Mouse (Mus musculus) ES-E14 (cell line): ENCODE measurements around the gene A030005K14Rik. TPM values are rescaled to one million over a fixed set of nuclear protein-coding genes. Genes with fewer than 3 reads are reported as not detected.

Experiments
- DNase-seq: peaks from one replicate; pipeline ENCODE4 v3.0.0-alpha.2; 2013; ENCODE audit warnings: low read depth, low spot score
- H3K27ac ChIP-seq: 2 replicates; pipeline ENCODE4 v1.5.1; 2012; ENCODE audit warnings: low read depth, mild to moderate bottlenecking, low read length, moderate library complexity, mixed read lengths; ENCODE audit not compliant: poor library complexity, insufficient read depth, severe bottlenecking
- H3K36me3 ChIP-seq: 2 replicates; pipeline ENCODE4 v1.6.1; 2012; ENCODE audit warnings: mild to moderate bottlenecking, low read length, moderate library complexity, mixed read lengths; ENCODE audit not compliant: control insufficient read depth, poor library complexity, insufficient read depth, severe bottlenecking
- H3K4me1 ChIP-seq, 2 experiments: fragments of 150-350 bp in 1 of 2; sonication (generic) in 1 of 2; 2 replicates each; pipeline ENCODE4 v1.6.1; 2012; ENCODE audit warnings: low read length in 2 of 2, mild to moderate bottlenecking in 1 of 2, mixed read lengths in 1 of 2; ENCODE audit not compliant: control insufficient read depth in 2 of 2, insufficient read depth in 2 of 2, poor library complexity in 1 of 2
- H3K4me3 ChIP-seq, 2 experiments: fragments of 150-350 bp in 1 of 2; sonication (generic) in 1 of 2; 2 replicates each; pipeline ENCODE4 v1.5.1; 2012; ENCODE audit warnings: low read length in 2 of 2, low read depth in 1 of 2, mild to moderate bottlenecking in 1 of 2, mixed read lengths in 1 of 2; ENCODE audit not compliant: insufficient read depth in 1 of 2, poor library complexity in 1 of 2, severe bottlenecking in 1 of 2
- H3K9ac ChIP-seq: 2 replicates; pipeline ENCODE4 v1.6.1; 2012; ENCODE audit warnings: low read depth, mild to moderate bottlenecking, low read length, mixed read lengths; ENCODE audit not compliant: poor library complexity, insufficient read depth, severe bottlenecking
- H3K9me3 ChIP-seq: fragments of 150-350 bp; sonication (generic); 2 replicates; pipeline ENCODE4 v1.6.1; 2012; ENCODE audit warnings: low read depth, mild to moderate bottlenecking, low read length; ENCODE audit not compliant: control insufficient read depth, insufficient read depth
- CHD2 ChIP-seq: IDR thresholded peaks from 2 replicates; pipeline ENCODE4 v1.6.1; 2014; ENCODE audit warnings: mild to moderate bottlenecking, low read depth, low read length, inconsistent platforms
- HCFC1 ChIP-seq: IDR thresholded peaks from 2 replicates; pipeline ENCODE4 v1.6.1; 2012; ENCODE audit warnings: low read length, inconsistent platforms, borderline replicate concordance; ENCODE audit not compliant: insufficient read depth
- MAFK ChIP-seq: IDR thresholded peaks from 2 replicates; pipeline ENCODE4 v1.6.1; 2014; ENCODE audit warnings: mild to moderate bottlenecking, low read depth, low read length, inconsistent platforms; ENCODE audit not compliant: insufficient read depth
- ZC3H11A ChIP-seq: IDR thresholded peaks from 2 replicates; pipeline ENCODE4 v1.6.1; 2012; ENCODE audit warnings: low read depth, mild to moderate bottlenecking, inconsistent platforms, low read length, borderline replicate concordance
- ZNF384 ChIP-seq: IDR thresholded peaks from 2 replicates; pipeline ENCODE4 v1.6.1; 2012; ENCODE audit warnings: low read depth, low read length, inconsistent platforms
- in situ Hi-C, 2 experiments: fragments of 600-800 bp; cut with MboI; formaldehyde crosslinking; loops; one replicate each; pipeline ENCODE4 v1.15.1; 2025; ENCODE audit warnings: low sequenced_read_pairs in 2 of 2, inconsistent platforms in 1 of 2; ENCODE audit not compliant: unreplicated experiment in 2 of 2
- total RNA-seq: library from RNA; depleted of rRNA; stranded (reverse); fragments of 300-350 nt; gene quantifications from 2 replicates; pipeline ENCODE4 v1.2.3, GENCODE M21; 2012

A030005K14Rik gene
- total RNA-seq, 1 experiment = not detected

DNA sequence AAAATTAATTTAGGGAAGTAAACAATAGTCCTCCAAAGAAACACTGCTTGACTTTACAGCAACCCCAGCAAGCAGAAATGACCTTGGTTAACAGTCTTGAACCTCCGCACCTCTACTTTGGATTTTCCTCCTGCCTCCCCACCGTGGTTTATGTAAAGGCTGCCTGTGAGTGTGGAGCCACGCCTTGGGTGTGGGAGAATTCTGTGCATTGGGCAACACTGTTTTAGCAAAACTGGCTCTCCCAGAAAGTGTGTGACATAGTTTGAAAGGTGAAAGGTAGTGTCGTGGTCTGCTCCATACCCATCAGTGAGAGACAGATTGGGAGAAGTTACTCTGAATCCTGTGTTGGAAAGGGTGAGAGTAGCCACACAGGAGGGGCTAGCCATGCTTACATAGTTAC, 20.1 kb downstream of the A030005K14Rik start:
- no peaks in the 10 kb centered on the region for H3K9me3 ChIP-seq

DNA sequence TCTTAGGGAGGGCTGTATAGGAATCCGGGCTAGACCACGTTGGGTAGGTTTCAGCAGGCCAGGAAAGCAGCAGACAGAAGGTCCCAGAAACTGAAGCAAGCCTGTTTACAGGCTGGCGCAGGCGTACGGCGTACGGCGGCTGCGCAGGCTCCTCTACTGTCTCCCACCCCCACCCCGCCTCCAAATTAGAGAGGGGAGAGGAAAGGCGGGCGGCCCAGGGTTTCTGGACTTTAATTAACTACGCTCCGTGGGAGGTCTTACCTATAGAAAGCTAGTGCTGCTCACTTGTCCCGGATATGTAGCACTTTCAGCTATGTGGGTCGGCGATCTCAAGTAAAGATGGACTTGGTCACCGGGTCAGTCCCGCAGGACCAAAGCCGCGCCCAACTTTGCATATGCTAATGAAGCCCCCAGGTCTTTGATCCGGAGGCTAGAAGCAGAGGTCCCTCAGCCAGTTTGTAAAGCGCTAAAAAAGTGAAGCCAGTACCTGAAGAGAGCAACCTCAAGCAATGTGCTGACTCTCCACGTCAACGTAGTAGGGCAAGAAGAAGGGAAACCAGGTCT, 21.0 kb downstream of the A030005K14Rik start, which contains the start of gene Slc19a3:
Gene Slc19a3, minus strand, starts transcription at position 340 of the 564 bp plus-strand sequence.
- no peak for TF ChIP-seq MAFK
- TF ChIP-seq ZC3H11A = no peak
- TF ChIP-seq CHD2 = no peak
- no peak for TF ChIP-seq HCFC1
- TF ChIP-seq ZNF384 = no peak
- H3K9ac ChIP-seq = 0 out of 2 replicates have a peak within 1 kb of the TSS, but pooled peaks have one; percentile 15
- H3K4me1 ChIP-seq = peaks cover 2 to 3% of the 10 kb centered on the region in 2 experiments; a peak in 3 of 4 replicates
- peak; percentile 45 for DNase-seq
- H3K9me3 ChIP-seq = no peaks in the 10 kb centered on the region
- H3K27ac ChIP-seq = no peak within 1 kb of the TSS
- no peaks in the 10 kb centered on the region for H3K36me3 ChIP-seq
- peak within 1 kb of the TSS; percentile 44 to 55 for H3K4me3 ChIP-seq
- in situ Hi-C loops = no loop called here

More for the DNA sequence above, 20.1 kb downstream of the A030005K14Rik start:
- TF ChIP-seq CHD2 (no peak), ZC3H11A (no peak), MAFK (no peak), ZNF384 (no peak), HCFC1 (no peak)
- no peak for DNase-seq
- H3K4me1 ChIP-seq = peaks cover 2 to 3% of the 10 kb centered on the region in 2 experiments; a peak in 3 of 4 replicates
- no peak overlapping the region for H3K4me3 ChIP-seq
- in situ Hi-C loops = no loop called here
- H3K27ac ChIP-seq = no peak overlapping the region
- H3K9ac ChIP-seq = no peak overlapping the region
- no peaks in the 10 kb centered on the region for H3K36me3 ChIP-seq

GRCm38 (mm10) chr1:83036892-83037667, 22.1 kb downstream of the A030005K14Rik start:
- no peak for DNase-seq
- Histone ChIP-seq H3K9me3 (no peaks in the 10 kb centered on the region), H3K9ac (no peak overlapping the region), H3K27ac (no peak overlapping the region), H3K4me1 (peaks cover 2 to 3% of the 10 kb centered on the region in 2 experiments; a peak in 3 of 4 replicates), H3K4me3 (0 out of 4 replicates have a peak overlapping the region, but pooled peaks of 1 of the 2 experiments have one; percentile 4), H3K36me3 (no peaks in the 10 kb centered on the region)
- TF ChIP-seq ZNF384 = peak; percentile 74; the same call in 1 of the 2 replicates
- no peak for TF ChIP-seq CHD2
- in situ Hi-C loops = no loop called here

DNA sequence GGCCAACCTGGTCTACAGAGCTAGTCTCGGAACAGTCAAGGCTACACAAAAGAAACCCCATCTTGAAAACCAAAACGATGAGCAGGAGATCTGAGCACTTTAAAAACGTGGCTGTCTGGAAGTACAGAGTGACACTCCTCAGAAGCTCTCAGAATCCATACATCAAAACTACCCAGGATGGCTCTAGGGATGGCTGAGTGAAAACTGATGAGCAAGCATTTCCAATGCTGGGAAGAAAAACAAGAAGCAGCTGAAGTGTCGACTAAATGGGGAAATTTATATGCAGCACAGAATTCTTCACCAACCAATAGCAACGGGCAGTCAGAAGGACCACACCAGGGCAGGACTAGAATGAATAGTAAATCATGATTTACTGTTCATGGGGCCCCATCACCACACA, 24.7 kb downstream of the A030005K14Rik start:
- no peak overlapping the region for H3K27ac ChIP-seq
- H3K9ac ChIP-seq = no peak overlapping the region
- in situ Hi-C loops = no loop called here
- H3K9me3 ChIP-seq = no peaks in the 10 kb centered on the region
- peaks cover 0 to 3% of the 10 kb centered on the region in 2 experiments; a peak in 3 of 4 replicates for H3K4me1 ChIP-seq
- no peak for DNase-seq
- TF ChIP-seq CHD2 (no peak), HCFC1 (no peak), ZNF384 (no peak), ZC3H11A (no peak), MAFK (peak; percentile 72)
- H3K4me3 ChIP-seq = no peak overlapping the region
- no peaks in the 10 kb centered on the region for H3K36me3 ChIP-seq
